Mouse (Mus musculus): ENCODE measurements around the gene Acsl1. TPM values are rescaled to one million over a fixed set of nuclear protein-coding genes. Genes with fewer than 3 reads are reported as not detected.

Acsl1 gene
- total RNA-seq (2023), result 13.0 TPM

GRCm38 (mm10) chr8:46470792-46471781 lies at the start of gene Acsl1:
Gene Acsl1 (plus strand): TSS chr8:46471037.

GRCm38 (mm10) chr8:46551615-46552440 lies 81.0 kb downstream of the Acsl1 start, which contains the start of gene Cenpu:
Gene Cenpu (plus strand): TSS chr8:46552028.

Other genes with a start within 250 kb of the Acsl1 start
- gene Helt, start 176.4 kb upstream of the Acsl1 start, total RNA-seq (2023), result not detected
- gene Cenpu, start 81.0 kb downstream of the Acsl1 start, total RNA-seq (2023), result 2.5 TPM
- gene Primpol, start 146.2 kb downstream of the Acsl1 start, total RNA-seq (2023), result 25.4 TPM
- 12.7 TPM for gene Casp3, start 146.3 kb downstream of the Acsl1 start, total RNA-seq (2023)

Measured in CD4-positive naive resting alpha-beta T cell, adult 57 days (primary cell).